Mouse (Mus musculus): ENCODE results near the gene 1190005I06Rik. TPM values are rescaled to one million over a fixed set of nuclear protein-coding genes. Genes with fewer than 3 reads are reported as not detected.

1190005I06Rik gene
- polyA plus RNA-seq, 1 experiment from 2014 or later: 3.8 TPM

- peak; percentile 63 for DNase-seq (ENCODE audit: low spot score)
Measured at GRCm38 (mm10) chr8:120565151-120565711, 82.2 kb downstream of the 1190005I06Rik start.

GRCm38 (mm10) chr8:120563851-120564837 lies 83.3 kb downstream of the 1190005I06Rik start:
- H3K4me1 ChIP-seq: peaks cover 87% of the 10 kb centered on the region
- peak; percentile 69 for DNase-seq (ENCODE audit: low spot score)
- H3K27me3 ChIP-seq (replicated peaks; ENCODE audit: low read depth, poor library complexity, severe bottlenecking): no peaks in the 10 kb centered on the region
- peak overlapping the region; percentile 81 for H3K27ac ChIP-seq (replicated peaks)
- H3K9me3 ChIP-seq: peaks cover 11% of the 10 kb centered on the region; the same call in 1 of the 2 replicates
- peak overlapping the region; percentile 29; the same call in 1 of the 2 replicates for H3K4me3 ChIP-seq
- peaks cover 54% of the 10 kb centered on the region for H3K36me3 ChIP-seq (replicated peaks)
- WGBS: 25% methylated on average over 20 of the region's 20 CpGs

More at GRCm38 (mm10) chr8:120565151-120565711, 82.2 kb downstream of the 1190005I06Rik start:
- Histone ChIP-seq H3K27me3 (replicated peaks; ENCODE audit: low read depth, poor library complexity, severe bottlenecking) (no peaks in the 10 kb centered on the region), H3K4me1 (peaks cover 87% of the 10 kb centered on the region), H3K9me3 (peaks cover 11% of the 10 kb centered on the region; the same call in 1 of the 2 replicates), H3K4me3 (peak overlapping the region; percentile 23; the same call in 1 of the 2 replicates), H3K27ac (replicated peaks) (peak overlapping the region; percentile 80), H3K36me3 (replicated peaks) (peaks cover 65% of the 10 kb centered on the region)
- WGBS: 13% methylated on average over 7 of the region's 7 CpGs

GRCm38 (mm10) chr8:120563348-120563724 lies 84.1 kb downstream of the 1190005I06Rik start:
- Histone ChIP-seq H3K4me1 (peaks cover 92% of the 10 kb centered on the region), H3K36me3 (replicated peaks) (peaks cover 53% of the 10 kb centered on the region)

GRCm38 (mm10) chr8:120562680-120563347 lies 84.6 kb downstream of the 1190005I06Rik start:
- peak overlapping the region; percentile 29 for H3K4me3 ChIP-seq
- peaks cover 50% of the 10 kb centered on the region for H3K36me3 ChIP-seq (replicated peaks)
- WGBS: 70% methylated on average over 18 of the region's 18 CpGs
- peaks cover 97% of the 10 kb centered on the region for H3K4me1 ChIP-seq
- H3K9me3 ChIP-seq: 0 out of 2 replicates have a peak, but pooled peaks cover 6% of the 10 kb centered on the region
- peak overlapping the region; percentile 81 for H3K27ac ChIP-seq (replicated peaks)
- no peaks in the 10 kb centered on the region for H3K27me3 ChIP-seq (replicated peaks; ENCODE audit: low read depth, poor library complexity, severe bottlenecking)
- no peak for DNase-seq (ENCODE audit: low spot score)

More at GRCm38 (mm10) chr8:120563348-120563724, 84.1 kb downstream of the 1190005I06Rik start:
- Histone ChIP-seq H3K27ac (replicated peaks) (peak overlapping the region; percentile 81), H3K4me3 (peak overlapping the region; percentile 29), H3K9me3 (peaks cover 10% of the 10 kb centered on the region; the same call in 1 of the 2 replicates), H3K27me3 (replicated peaks; ENCODE audit: low read depth, poor library complexity, severe bottlenecking) (no peaks in the 10 kb centered on the region)
- DNase-seq (ENCODE audit: low spot score): peak; percentile 76
- 4% methylated on average over 8 of the region's 8 CpGs for WGBS

- Histone ChIP-seq H3K27ac (replicated peaks) (peak overlapping the region; percentile 81; the same call in 1 of the 2 replicates), H3K4me1 (peaks cover 100% of the 10 kb centered on the region), H3K36me3 (replicated peaks) (peaks cover 42% of the 10 kb centered on the region), H3K4me3 (0 out of 2 replicates have a peak overlapping the region, but pooled peaks have one; percentile 14), H3K27me3 (replicated peaks; ENCODE audit: low read depth, poor library complexity, severe bottlenecking) (no peaks in the 10 kb centered on the region), H3K9me3 (no peaks in the 10 kb centered on the region)
- WGBS: 80% methylated on average over 22 of the region's 22 CpGs
- DNase-seq (ENCODE audit: low spot score): no peak
Measured at GRCm38 (mm10) chr8:120561539-120562435, 85.6 kb downstream of the 1190005I06Rik start.

GRCm38 (mm10) chr8:120560535-120560934 lies 86.9 kb downstream of the 1190005I06Rik start:
- peak overlapping the region; percentile 75; the same call in 1 of the 2 replicates for H3K27ac ChIP-seq (replicated peaks)
- peaks cover 100% of the 10 kb centered on the region for H3K4me1 ChIP-seq
- H3K27me3 ChIP-seq (replicated peaks; ENCODE audit: low read depth, poor library complexity, severe bottlenecking): no peaks in the 10 kb centered on the region
- no peak for DNase-seq (ENCODE audit: low spot score)
- peaks cover 39% of the 10 kb centered on the region for H3K36me3 ChIP-seq (replicated peaks)
- WGBS: 72% methylated on average over 5 of the region's 5 CpGs
- no peaks in the 10 kb centered on the region for H3K9me3 ChIP-seq
- H3K4me3 ChIP-seq: no peak overlapping the region

- WGBS: 12% methylated on average over 11 of the region's 11 CpGs
- peak overlapping the region; percentile 75 for H3K27ac ChIP-seq (replicated peaks)
- H3K36me3 ChIP-seq (replicated peaks): peaks cover 46% of the 10 kb centered on the region
- no peaks in the 10 kb centered on the region for H3K9me3 ChIP-seq
- peak; percentile 57 for DNase-seq (ENCODE audit: low spot score)
- peaks cover 100% of the 10 kb centered on the region for H3K4me1 ChIP-seq
- H3K4me3 ChIP-seq: peak overlapping the region; percentile 8; the same call in 1 of the 2 replicates
- no peaks in the 10 kb centered on the region for H3K27me3 ChIP-seq (replicated peaks; ENCODE audit: low read depth, poor library complexity, severe bottlenecking)
Measured at GRCm38 (mm10) chr8:120559654-120560053, 87.8 kb downstream of the 1190005I06Rik start.

Other genes with a start within 250 kb of the 1190005I06Rik start
- gene Gins2, start 58.3 kb downstream of the 1190005I06Rik start, polyA plus RNA-seq (2016; fragmentation: Nextera tagmentation; extraction: Ambion mirVana): 156 TPM in 2 replicates
- 3.7 and 4.2 TPM in 2 replicates for gene Gm27021, start 20.4 kb upstream of the 1190005I06Rik start, polyA plus RNA-seq (2016; fragmentation: Nextera tagmentation; extraction: Ambion mirVana)
- gene Cox4i1, start 20.6 kb upstream of the 1190005I06Rik start, polyA plus RNA-seq (2016; fragmentation: Nextera tagmentation; extraction: Ambion mirVana): 874 and 883 TPM in 2 replicates
- gene Emc8, start 20.9 kb upstream of the 1190005I06Rik start, polyA plus RNA-seq (2016; fragmentation: Nextera tagmentation; extraction: Ambion mirVana): 388 and 400 TPM in 2 replicates
- gene Irf8, start 88.7 kb upstream of the 1190005I06Rik start, polyA plus RNA-seq (2016; fragmentation: Nextera tagmentation; extraction: Ambion mirVana): 4.6 and 5.8 TPM in 2 replicates

Data from embryonic facial prominence, embryonic 10.5 days (tissue).